Mouse (Mus musculus) lung, postnatal 4 days (tissue): ENCODE data around the gene Prr36.

ENCODE experiments used
- DNase-seq, 2 experiments: peaks; one replicate each; pipeline ENCODE4 v3.0.0; 2021

Gene Prr36

DNA sequence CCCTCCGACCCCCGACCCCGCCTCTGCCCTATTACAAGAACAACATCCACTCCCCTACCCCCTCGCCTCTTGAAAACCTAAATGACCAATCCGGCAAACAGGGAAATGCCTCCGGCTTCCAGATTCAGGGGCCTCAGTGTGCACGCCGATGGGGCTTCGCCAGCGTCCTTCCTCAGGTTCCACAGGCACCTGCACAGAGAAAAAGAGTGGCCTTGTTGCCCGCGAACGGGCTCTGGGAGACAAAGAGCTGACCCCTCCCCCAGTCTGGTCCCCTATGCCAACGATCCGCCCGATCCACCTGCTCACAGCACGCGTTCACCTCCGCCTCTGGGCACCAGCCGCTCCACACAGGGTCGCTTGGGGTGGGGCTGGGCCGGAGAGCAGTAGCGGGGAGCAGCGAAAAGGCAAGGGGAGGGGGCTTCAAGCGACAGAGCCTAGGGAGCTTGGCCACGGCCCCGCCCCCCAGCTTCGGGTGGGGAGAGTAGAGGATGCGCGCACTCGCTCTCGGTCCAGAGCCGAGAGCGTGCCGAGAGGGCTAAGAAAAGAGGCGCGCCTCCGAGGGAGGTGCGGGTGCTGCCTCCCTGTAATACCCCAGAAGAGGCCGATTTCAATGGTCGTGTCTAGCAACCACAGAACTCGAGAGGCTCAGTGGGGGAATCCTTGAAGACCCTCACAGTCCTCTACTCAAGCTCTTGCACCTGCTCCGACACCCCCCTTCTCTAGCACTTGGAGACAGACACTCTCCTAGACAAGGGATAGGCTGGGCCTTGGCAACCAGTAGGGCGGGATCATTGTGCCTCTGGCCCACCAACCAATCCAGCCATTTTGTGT lies at the start of gene Prr36:
Prr36 (minus strand) TSS at position 669 of the 831 bp plus-strand sequence.
- peak in 1 of 2 experiments; percentile 34 for DNase-seq

DNA sequence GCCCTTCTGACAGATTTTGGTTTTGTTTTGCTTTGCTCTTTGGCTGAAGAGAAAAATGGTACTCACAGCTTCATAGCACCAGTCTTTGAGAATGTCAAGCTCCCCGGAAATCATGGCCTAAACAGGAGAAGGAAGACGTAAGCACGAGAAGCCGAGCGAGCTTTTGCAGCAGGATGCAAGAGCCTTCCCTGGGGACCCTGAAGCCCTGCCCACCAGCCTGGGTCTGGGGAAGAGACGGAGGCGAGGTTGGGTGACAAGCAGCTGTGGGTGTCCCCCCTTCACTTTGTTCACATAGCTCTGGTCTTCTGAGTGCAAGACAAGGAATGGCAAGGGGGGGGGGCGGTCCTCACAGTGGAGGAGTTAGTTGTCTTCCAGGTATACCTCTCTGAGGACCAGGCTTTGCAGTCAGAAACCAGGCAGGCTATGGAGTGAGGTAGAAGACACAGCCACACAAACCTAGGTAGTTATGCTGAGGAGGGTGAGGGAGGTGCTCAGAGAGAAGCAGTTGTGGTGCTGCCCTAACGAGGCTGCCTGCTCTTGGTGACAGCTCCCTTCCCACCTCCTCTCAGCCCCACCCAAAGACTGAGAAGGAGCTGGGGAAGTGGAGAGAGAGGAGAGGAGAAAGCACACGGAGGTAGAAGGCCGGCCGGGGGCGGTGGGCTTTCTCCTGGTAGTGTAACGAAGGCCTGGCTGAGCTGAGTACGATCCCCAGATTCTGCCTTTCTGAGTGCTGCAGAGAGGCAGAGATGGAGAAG lies 48.1 kb upstream of the Prr36 start:
- peak in 1 of 2 experiments; percentile 34 for DNase-seq

DNA sequence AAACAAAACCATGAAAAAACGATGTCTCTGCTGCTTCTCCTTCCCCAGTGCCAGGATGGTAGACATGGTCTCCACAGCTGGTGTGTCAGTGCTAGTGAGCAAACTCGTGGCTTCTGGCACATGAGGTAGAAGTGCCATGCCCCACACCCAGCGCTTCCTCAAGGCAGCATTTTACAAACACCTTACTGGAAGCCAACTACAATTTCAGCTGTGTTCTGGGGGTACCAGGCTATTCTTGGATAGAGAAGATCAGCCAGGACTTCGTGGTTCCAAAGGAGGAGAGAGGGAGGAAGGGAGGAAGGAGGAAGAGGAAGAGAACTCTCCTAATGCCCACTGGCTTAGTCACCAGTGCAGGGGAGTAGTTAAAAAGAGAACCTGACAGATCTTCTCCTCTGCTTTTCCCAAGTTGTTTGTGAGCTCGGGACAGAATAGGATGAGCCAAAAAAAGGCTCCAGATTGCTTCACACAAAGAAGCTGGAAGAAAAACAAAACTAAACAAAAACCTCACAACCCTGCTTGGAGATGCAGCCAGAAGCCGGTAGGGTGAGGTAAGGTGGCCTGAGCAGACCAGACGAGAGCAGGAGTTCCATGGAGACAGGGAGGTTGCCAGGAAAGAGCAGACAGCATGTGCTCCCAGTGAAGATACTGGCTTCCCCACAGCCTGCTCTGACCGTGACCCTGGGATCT lies 46.0 kb upstream of the Prr36 start:
- DNase-seq = no peak

DNA sequence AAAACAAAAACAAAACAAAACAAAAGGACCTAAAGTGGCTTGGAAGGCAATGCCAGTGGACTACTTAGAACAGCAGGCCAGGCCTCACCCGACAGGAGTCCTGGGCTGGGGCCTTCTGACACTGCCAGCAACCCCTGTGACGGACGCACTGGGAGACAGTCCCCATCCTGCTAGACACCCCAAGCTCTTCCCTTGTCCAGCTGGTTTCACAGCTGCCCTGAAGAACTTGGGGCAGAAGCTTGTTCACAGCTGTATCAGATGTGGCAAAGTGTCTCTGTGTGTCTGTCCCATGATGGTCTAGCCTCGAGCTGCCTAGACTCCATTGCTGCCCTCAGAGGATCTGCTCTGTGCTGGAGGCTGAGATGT lies 42.5 kb upstream of the Prr36 start:
- DNase-seq = no peak

DNA sequence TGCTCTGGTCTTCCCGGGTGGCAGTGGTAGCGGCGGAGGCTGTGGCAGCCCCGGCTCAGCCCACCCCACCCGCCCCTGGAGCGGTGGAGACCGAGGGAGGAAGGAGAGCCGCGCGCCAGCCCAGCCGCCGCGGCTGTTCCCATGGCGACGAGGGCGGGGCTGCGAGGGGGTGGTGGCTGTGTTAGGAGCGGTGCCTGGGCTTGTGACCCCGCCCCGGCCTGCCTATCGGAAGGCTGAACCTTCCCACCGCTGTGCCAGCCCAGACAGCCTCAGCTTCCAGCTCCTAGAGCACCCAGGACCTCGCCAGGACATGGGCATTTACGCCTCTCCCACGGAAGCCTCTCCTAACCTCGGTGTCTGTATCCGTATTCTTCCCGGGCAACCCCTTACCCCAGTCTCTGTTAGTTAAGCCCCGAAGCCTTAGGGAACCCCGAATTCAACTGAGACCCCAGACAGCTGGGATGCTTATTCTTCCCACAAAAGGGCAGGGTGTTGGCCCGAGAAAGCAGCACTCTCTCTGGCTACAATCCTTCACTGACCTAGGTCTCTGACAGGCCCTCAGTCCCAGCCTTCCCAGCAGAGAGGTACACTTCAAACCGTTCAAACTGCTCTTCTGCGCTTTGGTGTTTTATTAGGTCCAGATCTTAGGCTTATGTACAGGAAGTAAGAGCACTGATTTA lies 42.0 kb upstream of the Prr36 start, which contains the start of gene Ctxn1:
Ctxn1 (minus strand) TSS at position 150 of the 680 bp plus-strand sequence.
- peak; percentile 96 to 97 for DNase-seq

DNA sequence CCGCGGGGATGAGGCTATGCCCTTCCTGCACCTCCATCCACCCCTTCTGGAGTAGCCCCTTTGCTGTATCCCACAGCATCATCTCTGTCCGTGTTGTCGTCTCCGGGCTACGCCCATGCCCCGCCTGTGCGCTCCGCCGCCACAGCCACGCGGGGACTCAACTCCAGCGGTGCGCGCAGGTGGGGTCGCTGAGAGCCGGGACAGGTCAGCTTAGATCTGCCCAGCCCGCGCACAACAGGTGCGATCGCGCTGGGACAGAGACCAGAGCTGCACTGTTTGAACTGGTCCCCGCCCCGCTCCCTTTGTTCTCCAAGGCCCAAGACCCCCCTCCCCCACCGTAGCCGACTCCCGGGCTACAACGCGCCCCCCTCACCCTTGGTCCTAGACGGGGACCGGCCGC lies 41.4 kb upstream of the Prr36 start:
- DNase-seq = peak in 1 of 2 experiments; percentile 42

DNA sequence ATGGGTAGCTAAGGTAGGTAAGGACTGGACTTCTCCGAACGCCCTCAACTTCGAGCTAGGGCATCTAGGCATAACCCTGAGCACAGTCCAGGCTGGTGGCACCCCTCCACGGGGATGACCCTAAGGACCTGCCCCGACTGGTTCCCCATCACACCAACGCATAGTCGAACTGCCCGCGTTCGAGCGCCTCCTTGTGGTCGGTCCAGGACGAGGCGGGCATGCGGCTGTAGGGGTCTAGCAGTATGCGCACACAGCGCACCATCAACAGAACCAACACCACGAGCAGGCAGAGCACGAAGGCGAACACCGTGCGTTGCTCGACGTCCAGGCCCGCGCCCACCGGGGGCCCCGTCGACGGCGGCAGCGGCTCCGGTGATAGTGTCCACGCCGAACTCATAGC lies 41.0 kb upstream of the Prr36 start:
- peak; percentile 84 to 89 for DNase-seq

DNA sequence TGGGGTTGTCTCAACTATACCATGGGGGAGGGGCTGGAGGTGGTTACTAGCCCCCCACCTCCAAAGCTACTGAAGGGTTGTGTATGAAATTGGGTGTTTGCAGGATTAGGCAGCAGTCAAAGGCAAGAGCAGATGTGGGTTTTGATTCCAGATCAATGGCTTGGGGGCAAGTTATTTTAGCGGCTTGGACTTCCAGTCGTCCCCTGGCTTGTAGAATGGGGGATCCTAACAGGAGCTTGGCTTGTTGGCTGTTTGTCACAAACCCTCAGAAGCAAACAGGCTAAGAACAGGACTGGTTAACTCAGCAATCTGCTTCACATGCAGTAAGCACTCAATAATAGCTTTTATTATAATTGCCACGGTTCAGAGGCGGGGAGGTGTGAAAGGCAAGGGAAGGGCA lies 40.1 kb upstream of the Prr36 start:
- no peak for DNase-seq

DNA sequence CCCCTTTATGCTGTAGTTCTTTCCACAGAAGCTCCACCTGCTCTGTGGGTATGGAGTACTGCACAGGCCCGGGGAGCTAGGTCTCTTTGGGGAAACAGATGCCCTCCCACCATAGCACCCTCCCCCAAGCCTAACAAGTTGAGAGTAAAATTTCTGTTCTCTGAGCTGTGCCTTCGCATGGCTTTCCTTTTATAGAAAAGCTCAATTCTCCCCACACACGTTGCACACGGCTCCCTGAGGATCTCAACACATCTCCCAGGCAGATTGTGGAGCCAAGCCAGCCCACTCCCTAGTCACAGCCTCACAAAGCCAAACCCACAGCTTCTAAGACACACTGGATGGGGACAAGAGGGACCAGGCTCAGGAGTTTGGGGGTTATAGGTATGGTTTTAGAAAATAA lies 39.7 kb upstream of the Prr36 start:
- peak in 1 of 2 experiments; percentile 15 for DNase-seq

DNA sequence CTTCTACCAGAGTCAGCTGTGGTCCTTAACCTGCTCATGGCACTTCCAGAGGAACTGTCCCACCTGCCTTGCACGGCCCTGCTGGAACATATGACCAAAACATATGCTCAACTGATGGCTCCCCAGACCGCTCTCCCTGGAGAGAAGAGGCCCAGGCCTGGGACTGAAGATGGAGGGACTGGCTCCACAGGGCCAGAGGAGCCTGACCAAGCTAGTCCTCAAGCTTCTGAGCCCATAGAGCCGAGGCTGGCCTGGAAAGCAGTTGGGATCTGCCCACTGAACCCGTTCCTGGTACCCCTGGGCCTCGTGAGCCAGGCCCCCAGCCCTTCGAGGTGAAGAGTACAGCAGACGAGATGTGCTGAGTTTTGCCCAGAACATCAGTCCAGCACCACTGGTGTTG lies 38.2 kb upstream of the Prr36 start:
- DNase-seq = peak in 1 of 2 experiments; percentile 19

DNA sequence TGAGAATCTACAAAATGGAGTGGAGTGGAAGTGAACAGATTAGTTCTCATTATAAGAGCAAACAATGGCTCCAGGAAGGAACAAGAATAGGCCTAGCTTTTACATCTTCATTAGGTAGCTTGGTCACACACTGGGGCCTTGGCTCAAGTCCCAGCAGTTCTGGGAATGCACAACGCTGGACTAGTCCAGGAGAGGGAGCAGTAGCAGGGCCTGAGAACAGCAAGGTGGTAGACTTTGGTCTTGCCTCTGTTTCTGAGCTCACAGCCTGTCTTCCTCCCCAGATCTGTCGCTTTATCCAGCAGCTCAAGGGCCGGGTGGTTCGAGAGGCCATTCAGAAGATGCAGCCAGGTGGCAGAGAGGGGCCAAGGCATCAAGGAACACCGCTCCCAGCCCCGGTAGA lies 36.7 kb upstream of the Prr36 start:
- DNase-seq = peak; percentile 54 to 65

DNA sequence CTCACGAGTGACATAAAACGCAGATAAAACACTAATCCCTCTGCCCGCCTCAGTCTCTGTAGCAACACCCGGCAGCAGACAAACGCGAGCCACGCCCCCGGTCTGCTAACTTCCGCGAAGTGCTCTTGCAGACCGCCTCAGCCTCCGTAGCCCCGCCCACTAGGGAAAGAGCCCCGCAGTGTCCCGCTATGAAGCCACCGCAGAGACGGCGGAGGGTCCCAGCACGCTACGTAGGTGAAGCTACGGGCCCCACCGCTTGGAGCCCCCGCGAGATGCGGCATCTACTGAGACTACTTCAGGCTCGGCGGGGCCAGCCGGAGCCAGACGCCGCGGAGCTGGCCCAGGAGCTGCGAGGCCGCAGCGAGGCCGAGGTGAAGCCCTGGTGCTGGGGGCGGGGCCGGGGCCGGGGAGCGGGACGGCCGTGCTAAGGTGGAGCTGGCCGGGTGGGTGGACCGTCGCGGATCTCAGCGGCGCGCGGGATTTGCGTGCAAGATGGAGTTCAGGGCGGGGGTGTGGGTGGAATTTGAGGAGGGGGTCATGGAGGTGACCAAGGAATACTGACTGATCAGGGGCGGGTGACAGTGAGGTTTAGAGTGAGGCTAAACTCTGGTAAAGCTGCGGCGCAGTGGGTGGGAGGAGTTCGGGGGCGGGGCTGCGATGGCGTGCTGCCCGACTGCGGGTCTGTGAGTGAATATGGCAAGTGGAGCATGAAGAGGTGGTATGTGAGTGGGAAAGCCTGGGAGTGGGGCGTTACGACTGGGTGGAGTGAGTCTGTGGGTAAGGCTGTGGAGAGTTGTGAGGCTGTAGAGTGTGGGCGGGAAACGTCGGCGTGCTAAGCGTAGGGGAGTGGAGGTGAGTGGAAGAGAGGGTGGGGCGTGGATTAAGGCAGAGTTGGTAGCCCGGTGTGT lies 35.9 kb upstream of the Prr36 start, which contains the start of gene Snapc2:
Snapc2 (plus strand) TSS at position 147 of the 908 bp plus-strand sequence.
- DNase-seq = peak; percentile 96

DNA sequence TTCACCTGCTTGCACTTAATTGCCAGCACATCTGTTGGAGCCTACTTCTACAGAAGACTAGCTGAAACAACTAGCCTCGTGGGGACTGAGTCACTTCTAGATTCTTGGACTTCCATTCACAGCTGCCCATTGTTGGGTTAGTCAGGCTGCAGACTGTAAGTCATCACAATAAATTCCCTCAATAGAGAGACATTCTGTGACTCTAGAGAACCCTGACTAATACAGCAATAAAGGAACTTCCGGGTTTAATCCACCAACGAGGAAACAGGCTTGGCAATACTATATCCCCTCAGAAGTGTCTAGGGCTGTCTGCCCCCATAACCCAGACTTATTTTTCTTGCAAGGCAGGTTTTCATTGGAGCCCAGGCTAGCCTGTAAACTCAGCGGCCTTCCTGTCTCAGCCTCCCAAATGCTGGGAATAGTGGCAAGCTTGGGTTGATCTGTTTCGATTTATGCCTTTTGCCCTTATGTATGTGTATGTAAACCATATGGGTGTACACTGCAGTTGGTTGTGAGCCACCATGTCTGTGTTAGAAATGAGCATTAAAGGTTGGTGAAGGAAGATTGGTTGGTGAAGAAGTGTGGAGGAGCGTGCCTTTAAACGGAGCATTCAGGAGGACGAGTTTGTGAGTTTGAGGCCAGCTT lies 35.0 kb upstream of the Prr36 start:
- no peak for DNase-seq

DNA sequence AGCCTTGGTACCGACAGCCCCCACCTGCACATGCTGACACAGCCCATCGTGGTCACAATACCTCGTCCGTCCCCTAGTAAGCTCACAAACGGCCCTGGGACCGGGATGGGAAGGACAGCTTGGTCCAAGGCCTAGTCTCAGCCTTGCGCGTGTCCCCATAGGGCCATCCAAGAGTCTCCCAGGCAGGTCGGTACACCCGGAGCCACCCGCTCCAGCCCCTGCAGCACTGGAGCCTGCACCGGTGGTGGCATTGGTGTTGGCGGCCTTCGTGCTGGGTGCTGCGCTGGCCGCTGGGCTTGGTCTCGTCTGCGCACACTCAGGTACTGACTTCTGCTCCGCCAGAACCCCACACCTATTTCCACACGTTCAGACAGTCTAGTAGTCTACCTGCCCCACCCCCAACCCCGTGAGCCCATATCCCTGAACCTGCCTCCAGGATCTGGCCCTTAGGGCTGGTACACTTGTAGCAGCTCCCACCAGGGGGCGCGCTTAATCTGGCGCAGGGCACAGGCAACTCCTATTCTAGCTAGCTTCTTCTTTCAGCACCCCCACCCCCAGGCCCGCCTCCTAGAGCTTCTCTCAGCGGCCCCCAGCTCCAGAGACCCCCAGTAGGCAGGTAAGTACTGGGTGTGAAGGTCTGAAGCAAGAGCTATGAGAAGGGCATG lies 33.2 kb upstream of the Prr36 start:
- peak; percentile 86 to 88 for DNase-seq

DNA sequence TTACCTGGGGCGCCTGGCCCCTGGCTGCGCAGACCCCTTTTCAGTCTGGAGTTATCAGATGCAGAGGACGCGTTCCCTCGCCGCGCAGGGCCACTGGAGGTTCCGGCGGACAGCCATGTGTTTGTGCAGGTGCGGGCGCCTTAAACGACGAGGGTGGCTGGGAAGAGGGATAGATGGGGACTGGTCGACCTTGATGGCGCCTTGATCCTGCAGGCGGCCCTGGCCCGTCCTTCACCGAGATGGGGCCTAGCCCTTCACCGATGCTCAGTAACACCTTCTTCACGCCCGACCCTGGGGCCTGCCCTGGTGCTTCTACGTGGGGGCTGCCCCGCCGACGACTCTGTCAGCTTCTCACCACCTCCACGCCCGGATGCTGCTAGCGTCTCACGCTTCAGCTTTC lies 32.0 kb upstream of the Prr36 start:
- DNase-seq = no peak

DNA sequence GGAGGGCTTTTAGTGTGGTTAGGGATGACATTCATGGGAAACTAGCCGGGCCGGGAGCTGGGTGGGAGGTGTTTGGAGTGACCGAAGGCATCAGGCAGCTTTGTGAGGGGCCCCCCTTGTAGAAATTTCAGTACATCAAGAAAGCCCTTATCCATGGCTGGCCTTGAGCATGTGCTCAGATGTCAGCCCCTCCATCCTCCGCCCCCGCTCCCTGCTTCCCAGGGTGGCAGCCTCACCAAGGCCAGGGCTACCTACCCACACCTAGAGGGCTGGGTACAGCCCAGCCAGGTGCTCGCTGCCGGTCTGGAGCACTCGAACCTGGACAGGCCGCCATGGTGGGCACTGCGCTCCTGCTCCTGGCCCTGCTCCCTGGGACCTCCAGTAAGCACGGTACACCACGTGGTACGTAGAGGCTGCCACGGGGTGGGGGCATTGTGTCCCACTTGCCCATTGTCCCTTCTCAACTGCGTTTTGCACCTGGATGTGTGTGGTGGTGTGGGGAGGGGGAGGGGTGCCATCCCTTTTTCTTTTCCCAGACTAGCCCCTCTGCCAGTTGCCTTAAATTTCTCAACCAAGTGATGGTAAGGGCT lies 30.8 kb upstream of the Prr36 start, which contains the start of gene Tgfbr3l:
Tgfbr3l (plus strand) TSS at position 264 of the 590 bp plus-strand sequence.
- no peak for DNase-seq

DNA sequence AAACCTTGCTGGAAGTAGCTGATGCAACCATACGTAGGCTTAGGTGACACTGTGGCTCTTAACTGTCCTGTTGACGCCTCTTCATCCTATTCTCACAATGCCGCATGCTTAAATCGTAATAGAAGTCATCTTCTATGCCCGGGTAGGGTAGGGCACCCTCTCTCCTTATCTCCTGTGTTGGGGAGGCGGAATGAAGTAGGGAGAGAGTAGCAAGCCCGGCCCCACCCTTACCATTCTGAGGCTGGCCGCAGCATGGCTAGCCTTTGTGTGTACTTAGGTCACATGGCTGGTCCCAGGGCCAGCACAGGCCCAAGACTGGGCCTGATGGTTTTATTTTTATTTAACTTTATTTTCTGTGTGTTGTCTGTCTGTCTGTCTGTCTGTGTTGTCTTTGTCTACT lies 30.0 kb upstream of the Prr36 start:
- no peak for DNase-seq

DNA sequence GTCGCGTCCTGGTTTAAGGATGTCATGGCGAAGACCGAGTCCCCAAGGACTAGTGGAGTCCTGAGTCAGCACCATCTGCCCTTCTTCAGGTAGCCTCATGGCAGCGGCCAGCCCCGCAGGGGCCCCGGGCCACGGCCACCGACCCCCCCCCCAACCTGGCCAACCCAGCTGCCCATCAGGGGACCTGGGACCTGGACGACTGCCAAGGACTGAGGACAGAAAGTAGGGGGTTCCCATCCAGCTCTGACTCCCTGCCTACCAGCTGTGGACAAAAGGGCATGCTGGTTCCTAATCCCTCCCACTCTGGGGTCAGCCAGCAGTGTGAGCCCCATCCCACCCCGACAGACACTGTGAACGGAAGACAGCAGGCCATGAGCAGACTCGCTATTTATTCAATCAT lies 28.5 kb upstream of the Prr36 start:
- no peak for DNase-seq

DNA sequence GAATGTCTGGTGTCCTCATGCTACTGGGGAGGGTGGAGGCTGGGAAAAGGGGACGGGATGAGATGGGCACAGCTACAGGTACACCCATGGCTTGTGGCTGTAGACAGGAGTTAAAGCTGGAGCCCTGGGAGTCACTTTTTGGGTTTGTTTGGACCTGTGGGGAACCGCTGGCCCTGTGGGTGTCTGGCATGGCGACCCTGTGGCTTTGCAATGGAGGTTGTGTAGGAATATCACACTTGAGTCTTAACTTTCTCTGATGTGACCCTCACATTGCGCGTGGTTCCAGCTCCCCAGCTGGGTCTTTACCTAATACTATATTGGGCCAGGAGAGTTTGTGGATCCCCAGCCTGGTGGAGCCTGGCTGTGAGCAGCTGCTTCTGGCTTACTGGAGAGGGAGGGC lies 27.8 kb upstream of the Prr36 start:
- DNase-seq = no peak
